Mouse (Mus musculus): Measurements from ENCODE around the gene Arpc3.

DNA sequence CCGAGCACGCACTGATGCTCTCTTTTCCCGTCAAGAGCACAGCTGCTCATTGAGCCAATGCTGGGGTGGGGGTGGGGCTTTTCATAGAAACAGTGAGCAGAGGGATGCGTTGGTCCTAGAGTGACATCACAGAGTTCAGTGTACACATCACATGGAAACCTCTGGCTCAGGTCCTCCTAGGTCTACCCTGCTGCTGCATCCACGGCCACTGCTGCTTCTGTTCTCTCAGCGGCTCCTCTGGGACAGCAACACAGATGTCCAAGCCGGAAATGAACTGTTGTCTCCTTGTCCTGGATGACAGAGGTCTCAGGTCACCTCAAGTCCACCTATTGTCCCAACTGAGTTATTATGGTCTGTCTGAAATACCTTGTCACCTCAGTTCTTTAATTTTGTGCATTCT is 58.3 kb downstream of the Arpc3 start:
- TF ChIP-seq CTCF (IDR thresholded peaks at IDR 0.05; ENCODE audit: extremely low read depth, insufficient read depth, insufficient read length, insufficient replicate concordance), result no peak
- no peak for TF ChIP-seq POLR2A (IDR thresholded peaks at IDR 0.05; ENCODE audit: low read depth, low read length)
